Mouse (Mus musculus) mouse trophoblast stem cell (cell line): ENCODE data around the gene St8sia1.

Experiments
- in situ Hi-C, 2 experiments: fragments of 300-500 bp; cut with MseI, MboI; formaldehyde crosslinking; loops; 2 replicates in 1 of 2; 3 replicates in 1 of 2; pipeline ENCODE4 v1.15.1; 2025

The St8sia1 gene

DNA sequence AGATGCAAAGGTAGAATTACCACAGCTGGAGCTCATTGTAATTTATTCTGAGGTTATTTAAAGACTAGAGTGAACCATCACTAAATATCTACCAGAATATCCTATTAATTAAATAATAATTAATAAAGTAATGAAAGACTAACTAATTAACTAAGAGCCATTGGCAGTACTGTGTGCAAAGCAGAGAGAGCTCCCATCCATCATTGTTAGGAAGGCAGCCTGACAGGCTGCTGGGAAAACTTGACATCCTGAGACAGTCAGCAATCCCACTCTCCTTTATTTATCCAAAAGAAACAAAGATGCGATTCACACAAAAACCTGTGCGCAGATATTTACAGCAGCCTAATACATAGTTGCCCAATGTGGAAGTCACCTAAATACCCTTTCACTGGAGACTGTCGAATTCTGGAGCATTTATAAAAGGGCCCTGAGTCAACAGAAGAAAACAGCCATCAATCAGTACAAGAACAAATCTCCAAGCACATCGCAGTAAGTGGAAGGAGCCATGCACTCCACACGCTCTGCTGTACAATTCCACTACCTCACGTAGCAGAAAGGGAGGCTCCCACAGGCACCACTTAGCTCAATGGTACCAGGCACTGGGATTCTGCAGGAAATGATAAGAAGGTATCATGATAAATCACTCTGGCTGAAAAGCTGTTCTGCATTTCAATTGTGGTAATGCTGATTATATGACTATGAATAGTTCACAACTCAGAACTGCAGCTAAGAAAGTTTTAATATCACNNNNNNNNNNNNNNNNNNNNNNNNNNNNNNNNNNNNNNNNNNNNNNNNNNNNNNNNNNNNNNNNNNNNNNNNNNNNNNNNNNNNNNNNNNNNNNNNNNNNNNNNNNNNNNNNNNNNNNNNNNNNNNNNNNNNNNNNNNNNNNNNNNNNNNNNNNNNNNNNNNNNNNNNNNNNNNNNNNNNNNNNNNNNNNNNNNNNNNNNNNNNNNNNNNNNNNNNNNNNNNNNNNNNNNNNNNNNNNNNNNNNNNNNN is 15.7 kb upstream of the St8sia1 start:
- in situ Hi-C loops, result no loop called here

DNA sequence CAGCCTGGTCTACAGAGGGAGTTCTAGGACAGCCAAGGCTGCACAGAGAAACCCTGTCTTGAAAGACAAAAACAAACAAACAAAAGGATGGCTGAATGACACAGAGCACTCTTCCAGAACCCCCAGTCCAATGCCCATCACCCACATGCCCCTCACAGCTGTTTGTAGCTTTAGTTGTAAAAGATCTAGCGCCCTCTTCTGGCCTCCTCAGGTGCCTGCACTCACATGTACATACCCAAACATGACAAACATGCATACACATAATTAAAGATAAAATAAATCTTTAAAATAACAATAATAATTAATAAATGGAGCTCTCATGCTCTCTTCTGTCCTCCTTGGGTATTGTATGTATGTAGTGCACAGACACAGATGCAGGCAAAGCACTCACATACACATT is 13.0 kb upstream of the St8sia1 start:
- in situ Hi-C loops, result no loop called here

DNA sequence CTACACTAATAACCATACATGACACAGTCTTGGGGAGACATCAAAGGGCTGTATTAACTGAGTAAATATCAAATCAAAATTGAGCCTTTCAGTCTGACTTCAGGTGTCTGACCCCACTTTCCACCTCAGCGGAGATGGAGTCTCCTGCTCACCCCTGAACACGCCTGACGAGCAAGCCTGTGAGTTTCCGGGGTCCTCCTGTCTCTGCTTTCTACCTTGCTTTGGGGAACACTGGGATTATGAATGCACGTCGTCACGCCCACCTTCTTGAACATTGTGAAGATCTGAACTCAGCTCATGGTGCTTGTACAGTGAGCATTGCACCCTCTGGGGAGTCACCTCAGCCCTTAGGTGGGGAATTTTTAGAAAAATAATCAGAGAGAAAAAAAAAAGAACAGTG is 9.0 kb upstream of the St8sia1 start:
- in situ Hi-C loops, result no loop called here

- in situ Hi-C loops, result no loop called here
Measured at GRCm38 (mm10) chr6:142972205-142972604, 8.0 kb upstream of the St8sia1 start.

GRCm38 (mm10) chr6:142967407-142967806 is 3.2 kb upstream of the St8sia1 start:
- in situ Hi-C loops, result no loop called here

DNA sequence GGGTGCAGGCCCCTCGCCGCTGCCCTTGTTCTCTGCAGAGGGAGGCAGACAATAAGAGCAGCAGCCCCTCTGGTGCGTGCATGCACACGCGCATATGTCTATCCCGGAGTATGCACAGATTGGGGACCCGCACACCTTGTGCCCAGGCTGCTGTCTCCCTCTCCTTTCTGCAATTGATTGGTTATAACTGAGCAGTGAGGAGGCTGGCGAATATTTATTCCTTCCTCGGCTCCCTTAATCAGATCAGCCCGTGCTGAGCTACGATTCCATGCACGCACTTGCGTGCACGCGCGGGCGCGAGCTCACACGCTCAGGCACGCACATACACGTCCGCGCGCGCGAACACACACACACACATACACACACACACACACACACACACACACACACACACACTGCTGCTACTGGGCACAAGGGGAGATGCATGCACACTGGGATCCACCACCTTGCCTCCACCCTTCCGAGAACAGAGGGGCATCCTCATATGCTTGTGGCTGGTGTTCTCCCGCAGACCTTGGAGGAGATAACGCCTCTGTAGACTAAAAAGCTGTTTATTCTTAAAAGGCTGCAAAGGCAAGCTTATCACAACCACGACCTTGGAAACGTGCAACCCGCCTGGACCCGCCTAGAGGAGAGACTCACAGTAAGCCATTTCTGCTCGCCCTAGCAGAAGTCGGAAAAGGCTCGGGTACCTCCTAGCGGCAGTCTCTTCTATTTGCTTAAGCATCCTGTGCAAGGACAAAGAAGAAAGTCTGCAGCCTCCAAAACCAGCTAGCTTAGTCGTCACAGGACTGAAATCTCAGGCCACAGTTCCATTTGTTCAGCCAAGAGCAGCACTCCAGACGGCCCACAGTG is 506 bp upstream of the St8sia1 start:
- in situ Hi-C loops, result no loop called here

- in situ Hi-C loops, result no loop called here
Measured at GRCm38 (mm10) chr6:142963480-142964075, 674 bp downstream of the St8sia1 start.

- in situ Hi-C loops, result no loop called here
Measured at GRCm38 (mm10) chr6:142962881-142963280, 1.4 kb downstream of the St8sia1 start.

- in situ Hi-C loops, result no loop called here
Measured at GRCm38 (mm10) chr6:142962476-142962875, 1.8 kb downstream of the St8sia1 start.

DNA sequence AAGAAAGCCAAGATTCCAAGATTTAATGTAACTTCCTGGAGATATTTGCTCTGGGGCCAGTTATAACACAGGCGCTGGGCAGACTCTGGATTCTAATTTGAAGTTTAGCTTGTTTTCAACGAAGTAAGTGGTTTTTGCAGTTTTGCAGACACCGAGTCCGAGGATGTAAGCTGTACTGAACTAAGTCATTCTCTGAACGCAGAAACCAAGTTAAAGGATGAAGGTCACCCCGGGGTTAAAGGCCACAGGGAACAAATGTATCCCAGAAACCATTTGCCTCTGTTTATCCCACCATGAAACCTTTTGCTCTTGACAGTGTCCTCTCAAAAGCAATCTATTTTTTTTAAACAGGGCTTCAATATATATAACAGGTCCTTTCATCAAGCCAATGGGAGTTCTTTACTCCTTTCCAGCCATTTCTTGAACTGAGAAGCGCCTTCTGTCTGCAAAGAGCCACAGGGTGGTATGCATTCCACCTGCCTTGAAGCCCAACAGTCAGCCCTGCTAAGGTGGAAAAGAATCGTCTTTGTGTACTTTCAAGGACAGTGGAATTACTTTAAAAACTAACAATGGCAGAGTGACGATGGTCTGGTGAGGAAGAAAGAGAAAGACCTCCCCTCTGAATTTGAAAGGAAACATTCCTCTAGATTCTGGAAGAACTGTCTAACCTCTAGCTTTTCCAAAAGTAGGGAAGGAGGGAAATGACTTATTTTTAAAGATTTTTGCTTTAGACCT is 2.4 kb downstream of the St8sia1 start:
- in situ Hi-C loops, result no loop called here

DNA sequence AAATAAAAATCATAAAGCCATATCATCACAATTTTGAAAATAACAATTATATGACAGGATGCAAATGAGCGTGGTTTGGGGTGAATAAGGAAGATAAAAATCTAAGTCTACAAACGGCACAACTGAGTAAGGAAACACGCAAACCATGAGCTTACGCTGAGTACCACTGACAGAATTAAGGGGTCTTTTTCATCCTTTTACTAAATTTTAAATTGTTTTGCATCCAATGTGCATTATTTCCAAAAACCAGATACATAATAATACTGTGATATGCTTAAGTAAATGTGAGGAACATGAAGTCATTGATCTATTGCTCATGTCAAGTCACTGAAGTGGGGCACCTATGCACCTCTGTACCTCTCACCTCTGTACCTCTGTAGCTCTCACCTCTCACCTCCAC is 7.7 kb downstream of the St8sia1 start:
- in situ Hi-C loops, result no loop called here

DNA sequence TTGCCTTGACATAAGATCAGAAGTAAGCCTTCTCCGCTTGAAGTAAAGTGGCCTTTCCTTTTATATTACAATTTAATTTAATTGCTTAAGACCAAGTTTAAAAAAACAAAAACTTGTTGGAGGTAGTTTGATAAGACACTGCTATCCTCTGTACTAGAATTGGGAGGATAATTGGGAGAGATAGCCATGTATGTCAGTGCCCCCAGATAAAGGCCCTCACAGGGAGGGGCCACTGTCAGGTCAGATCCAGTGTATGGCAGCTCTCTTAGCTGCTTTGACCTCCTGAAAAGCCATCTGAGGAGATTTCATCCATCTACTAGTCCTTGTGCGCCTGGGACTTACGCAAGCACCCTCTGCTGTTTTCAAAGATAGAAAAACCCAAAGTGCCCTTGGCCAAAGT is 9.0 kb downstream of the St8sia1 start:
- in situ Hi-C loops, result no loop called here

DNA sequence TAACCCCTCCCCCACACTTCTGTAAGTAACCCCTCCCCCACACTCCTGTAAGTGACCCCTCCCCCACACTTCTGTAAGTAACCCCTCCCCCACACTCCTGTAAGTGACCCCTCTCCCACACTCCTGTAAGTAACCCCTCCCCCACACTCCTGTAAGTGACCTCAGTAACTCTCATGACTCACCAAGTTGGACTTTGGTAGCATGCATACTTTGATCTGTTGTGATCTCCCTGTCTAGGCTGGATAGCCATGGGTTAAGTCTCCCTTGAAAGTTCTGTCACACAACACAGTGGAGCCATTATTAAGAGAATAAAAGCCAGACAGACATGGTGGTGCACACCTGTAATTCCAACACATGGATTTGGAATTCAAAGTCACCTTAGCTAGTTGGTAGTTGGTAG is 11.1 kb downstream of the St8sia1 start:
- in situ Hi-C loops, result no loop called here

GRCm38 (mm10) chr6:142952361-142952954 is 11.8 kb downstream of the St8sia1 start:
- in situ Hi-C loops, result no loop called here

- in situ Hi-C loops, result no loop called here
Measured at GRCm38 (mm10) chr6:142951564-142952308, 12.5 kb downstream of the St8sia1 start.

DNA sequence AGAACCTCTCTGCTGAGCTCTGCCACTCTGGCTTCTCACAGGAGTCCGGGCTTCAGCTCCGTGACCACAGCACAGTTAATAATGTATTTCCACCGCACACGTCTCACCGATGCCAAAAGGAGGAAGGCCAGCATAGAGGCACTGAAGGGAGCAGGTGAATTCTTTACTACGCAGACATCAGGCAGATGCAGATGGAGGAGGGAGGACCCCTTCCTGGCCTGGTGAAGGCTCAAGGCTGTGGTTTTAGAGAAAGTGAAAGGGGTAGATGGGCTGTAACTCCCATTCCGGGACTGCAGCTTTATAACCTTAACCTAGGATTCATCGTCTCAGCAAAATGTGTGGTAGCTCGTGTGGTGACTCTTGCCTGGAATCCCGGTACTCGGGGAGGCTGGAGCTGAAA is 13.9 kb downstream of the St8sia1 start:
- in situ Hi-C loops, result no loop called here

GRCm38 (mm10) chr6:142948955-142949357 is 15.3 kb downstream of the St8sia1 start:
- in situ Hi-C loops, result no loop called here

GRCm38 (mm10) chr6:142947029-142947428 is 17.2 kb downstream of the St8sia1 start:
- in situ Hi-C loops, result no loop called here

- in situ Hi-C loops, result no loop called here
Measured at GRCm38 (mm10) chr6:142946069-142946871, 18.0 kb downstream of the St8sia1 start.
